Mouse (Mus musculus): ENCODE data around the gene Farsb. TPM values are rescaled to one million over a fixed set of nuclear protein-coding genes. Genes with fewer than 3 reads are reported as not detected.

The Farsb gene
- total and polyA plus RNA-seq, 3 experiments = 7.4 to 295 (median 121) TPM

GRCm38 (mm10) chr1:78371569-78372236, 117.0 kb downstream of the Farsb start:
- DNase-seq (ENCODE audit: low spot score) (no peak), ATAC-seq (ENCODE audit: extremely low read depth, insufficient number of reproducible peaks, low FRiP score, poor library complexity, severe bottlenecking) (no peak)
- Histone ChIP-seq H3K9me3 (replicated peaks) (no peaks in the 10 kb centered on the region), H3K4me1 (ENCODE audit: insufficient read depth, low read depth, low read length) (no peaks in the 10 kb centered on the region), H3K36me3 (replicated peaks) (no peaks in the 10 kb centered on the region), H3K27me3 (ENCODE audit: insufficient read depth, low read length) (peaks cover 11% of the 10 kb centered on the region; the same call in 1 of the 2 replicates), H3K4me3 (ENCODE audit: low read depth, low read length) (no peak overlapping the region)
- TF ChIP-seq POLR2AphosphoS5 (IDR thresholded peaks at IDR 0.05; ENCODE audit: insufficient replicate concordance, low read depth, low read length) (no peak), GATA2 (IDR thresholded peaks at IDR 0.05; ENCODE audit: borderline replicate concordance, low read depth, low read length) (no peak), CTCF (IDR thresholded peaks at IDR 0.05; ENCODE audit: low read depth, low read length) (no peak), GATA1 (IDR thresholded peaks at IDR 0.05; ENCODE audit: borderline replicate concordance, low read length) (no peak), TAL1 (conservative IDR thresholded peaks at IDR 0.05; ENCODE audit: low read depth, low read length) (no peak)

GRCm38 (mm10) chr1:78370121-78370520, 118.6 kb downstream of the Farsb start:
- DNase-seq (ENCODE audit: low spot score) (no peak), ATAC-seq (ENCODE audit: extremely low read depth, insufficient number of reproducible peaks, low FRiP score, poor library complexity, severe bottlenecking) (no peak)
- Histone ChIP-seq H3K4me1 (ENCODE audit: insufficient read depth, low read depth, low read length) (no peaks in the 10 kb centered on the region), H3K4me3 (ENCODE audit: low read depth, low read length) (no peak overlapping the region), H3K27me3 (ENCODE audit: insufficient read depth, low read length) (peaks cover 14% of the 10 kb centered on the region; the same call in 1 of the 2 replicates), H3K36me3 (replicated peaks) (no peaks in the 10 kb centered on the region), H3K9me3 (replicated peaks) (no peaks in the 10 kb centered on the region)
- TF ChIP-seq GATA2 (IDR thresholded peaks at IDR 0.05; ENCODE audit: borderline replicate concordance, low read depth, low read length) (no peak), CTCF (IDR thresholded peaks at IDR 0.05; ENCODE audit: low read depth, low read length) (no peak), GATA1 (IDR thresholded peaks at IDR 0.05; ENCODE audit: borderline replicate concordance, low read length) (no peak), TAL1 (conservative IDR thresholded peaks at IDR 0.05; ENCODE audit: low read depth, low read length) (no peak), POLR2AphosphoS5 (IDR thresholded peaks at IDR 0.05; ENCODE audit: insufficient replicate concordance, low read depth, low read length) (no peak)

Other genes starting within 250 kb of the Farsb start
- gene Sgpp2, start 178.6 kb downstream of the Farsb start, total RNA-seq (2014; fragmentation: Nextera tagmentation) = not detected in 2 replicates
- 0.05 and 0.06 TPM in 2 replicates for gene Sgpp2, start 178.6 kb downstream of the Farsb start, total RNA-seq (2017)
- not detected in 2 replicates for gene Sgpp2, start 178.6 kb downstream of the Farsb start, polyA plus RNA-seq (2012)
- gene Mogat1, start 22.1 kb upstream of the Farsb start, total RNA-seq (2014; fragmentation: Nextera tagmentation) = not detected in 2 replicates
- 0.55 TPM in 1 of 2 replicates, not detected in the other for gene Mogat1, start 22.1 kb upstream of the Farsb start, total RNA-seq (2017)
- not detected in 2 replicates for gene Mogat1, start 22.1 kb upstream of the Farsb start, polyA plus RNA-seq (2012)
- not detected in 2 replicates for gene BC035947, start 23.3 kb upstream of the Farsb start, total RNA-seq (2014; fragmentation: Nextera tagmentation)
- gene BC035947, start 23.3 kb upstream of the Farsb start, total RNA-seq (2017) = 0.05 and 0.06 TPM in 2 replicates
- gene BC035947, start 23.3 kb upstream of the Farsb start, polyA plus RNA-seq (2012) = not detected in 2 replicates
- 31.4 and 33.6 TPM in 2 replicates for gene Acsl3, start 168.9 kb upstream of the Farsb start, total RNA-seq (2014; fragmentation: Nextera tagmentation)
- gene Acsl3, start 168.9 kb upstream of the Farsb start, total RNA-seq (2017) = 76.5 and 87.0 TPM in 2 replicates
- 12.7 and 16.4 TPM in 2 replicates for gene Acsl3, start 168.9 kb upstream of the Farsb start, polyA plus RNA-seq (2012)
- gene Utp14b, start 169.1 kb upstream of the Farsb start, total RNA-seq (2014; fragmentation: Nextera tagmentation) = 21.8 and 23.6 TPM in 2 replicates
- gene Utp14b, start 169.1 kb upstream of the Farsb start, total RNA-seq (2017) = 17.3 and 23.0 TPM in 2 replicates
- gene Utp14b, start 169.1 kb upstream of the Farsb start, polyA plus RNA-seq (2012) = 0.99 and 1.1 TPM in 2 replicates

All from G1E (cell line).